Mouse (Mus musculus) midbrain, embryonic 13.5 days (tissue): ENCODE measurements around the gene Faf1. TPM values are rescaled to one million over a fixed set of nuclear protein-coding genes. Genes with fewer than 3 reads are reported as not detected.
A peak's percentile ranks its signal among the peaks of the same experiment; 100 is the strongest.

Experiments used
- ATAC-seq: fragments of 200-750 bp; cut with Nextera tagmentation; 2 replicates; pipeline ENCODE4 v1.8.0; 2017; ENCODE audit warnings: mild to moderate bottlenecking, moderate TSS enrichment, moderate library complexity
- H3K27ac ChIP-seq: fragments of 300-500 bp; sonication (generic); 2 replicates; pipeline ENCODE4 v1.5.1; 2015; ENCODE audit warnings: inconsistent platforms, mild to moderate bottlenecking, moderate library complexity
- H3K27me3 ChIP-seq: fragments of 300-500 bp; sonication (generic); 2 replicates; pipeline ENCODE4 v1.6.1; 2015; ENCODE audit warnings: mild to moderate bottlenecking, inconsistent platforms
- H3K36me3 ChIP-seq: fragments of 300-500 bp; sonication (generic); 2 replicates; pipeline ENCODE4 v1.6.1; 2015; ENCODE audit warnings: mild to moderate bottlenecking, inconsistent platforms
- H3K4me1 ChIP-seq: fragments of 300-500 bp; sonication (generic); replicated peaks from 2 replicates; pipeline ENCODE4 v1.6.1; 2015; ENCODE audit warnings: inconsistent platforms
- H3K4me2 ChIP-seq: fragments of 300-500 bp; sonication (generic); replicated peaks from 2 replicates; pipeline ENCODE4 v1.6.1; 2015; ENCODE audit warnings: moderate library complexity, mild to moderate bottlenecking, inconsistent platforms
- H3K4me3 ChIP-seq: fragments of 300-500 bp; sonication (generic); replicated peaks from 2 replicates; pipeline ENCODE4 v1.5.1; 2015; ENCODE audit warnings: mild to moderate bottlenecking, inconsistent platforms
- H3K9ac ChIP-seq: fragments of 300-500 bp; sonication (generic); replicated peaks from 2 replicates; pipeline ENCODE4 v1.6.1; 2015; ENCODE audit warnings: mild to moderate bottlenecking, inconsistent platforms
- H3K9me3 ChIP-seq: fragments of 300-500 bp; sonication (generic); 2 replicates; pipeline ENCODE4 v1.6.1; 2016; ENCODE audit warnings: mild to moderate bottlenecking, inconsistent platforms
- WGBS: fragments of 180-500 bp; shearing (Covaris S2); methylation state at CpG from one replicate; pipeline ENCODE4 v1.1.7; 2015; 5-methylcytosine and 5-hydroxymethylcytosine counted together
- polyA plus RNA-seq: library from polyadenylated mRNA; unstranded; fragments of >200 nt; fragmentation: Nextera tagmentation; extraction: Ambion mirVana; gene quantifications from 2 replicates; pipeline ENCODE4 v1.2.1, GENCODE M21; 2015

The Faf1 gene
- 29.2 and 32.9 TPM in 2 replicates for polyA plus RNA-seq

DNA sequence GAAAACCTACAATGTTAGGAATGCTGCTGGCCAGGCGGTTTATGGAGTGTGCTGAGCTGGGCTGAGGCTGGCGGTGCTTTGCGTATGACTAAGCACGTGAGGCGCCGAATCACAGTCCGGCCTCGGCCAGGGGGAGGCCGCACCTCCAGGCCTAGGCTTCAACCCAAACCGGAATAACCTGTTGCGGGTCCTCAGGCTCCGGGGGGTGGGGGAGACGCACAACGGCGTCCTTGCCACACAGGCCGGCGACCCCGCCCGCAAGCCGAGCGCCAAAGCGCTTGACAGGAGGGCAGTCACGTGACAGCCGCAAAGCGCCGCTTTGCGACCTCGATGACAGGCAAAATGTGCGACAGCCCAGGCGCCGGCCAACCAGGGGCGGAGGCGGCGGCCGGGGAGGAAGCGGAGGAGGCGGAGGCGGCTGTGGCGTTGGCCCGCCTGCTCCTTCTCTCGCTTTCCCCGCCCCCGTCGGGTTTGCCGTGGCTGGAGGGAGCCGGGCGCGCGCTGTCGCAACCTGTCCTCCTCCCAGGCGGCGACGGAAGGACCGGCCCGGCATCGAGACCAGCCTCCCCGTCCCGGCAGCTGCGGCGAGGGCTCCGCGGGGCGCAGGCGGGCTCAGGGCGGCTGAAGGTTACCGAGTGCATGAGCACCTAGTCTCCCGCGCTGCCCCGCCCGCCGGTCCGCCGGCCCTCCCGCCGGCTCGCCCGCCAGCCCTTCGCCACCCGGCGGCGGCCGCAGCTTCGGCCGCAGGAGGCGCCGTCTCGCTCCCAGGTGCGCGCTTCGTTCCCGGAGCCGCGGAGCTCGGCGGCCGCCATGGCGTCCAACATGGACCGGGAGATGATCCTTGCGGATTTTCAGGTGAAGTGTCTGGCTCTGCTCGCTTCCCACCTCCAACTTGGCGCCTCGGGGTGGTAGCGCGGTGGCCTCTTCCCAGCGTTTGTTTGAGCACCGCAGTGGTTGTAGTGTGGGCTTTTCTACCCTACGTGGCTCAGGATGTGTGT is at the start of gene Faf1:
Faf1 (plus strand) TSS at position 371 of the 998 bp plus-strand sequence.
- Histone ChIP-seq H3K27me3 (no peaks in the 10 kb centered on the region), H3K9me3 (no peaks in the 10 kb centered on the region), H3K4me1 (peaks cover 17% of the 10 kb centered on the region), H3K27ac (peak within 1 kb of the TSS; percentile 96), H3K4me2 (peak within 1 kb of the TSS; percentile 67), H3K4me3 (peak within 1 kb of the TSS; percentile 86), H3K9ac (peak within 1 kb of the TSS; percentile 91), H3K36me3 (no peaks in the 10 kb centered on the region)
- ATAC-seq: peak; percentile 98
- under 1% methylated on average over 96 of the region's 107 CpGs for WGBS

GRCm38 (mm10) chr4:109630215-109630614 is 46.2 kb upstream of the Faf1 start:
- Histone ChIP-seq H3K4me1 (no peaks in the 10 kb centered on the region), H3K4me2 (no peak overlapping the region), H3K4me3 (no peak overlapping the region), H3K27me3 (no peaks in the 10 kb centered on the region), H3K9ac (no peak overlapping the region), H3K27ac (no peak overlapping the region), H3K36me3 (no peaks in the 10 kb centered on the region), H3K9me3 (no peaks in the 10 kb centered on the region)
- ATAC-seq: no peak
- 85% methylated on average over 2 of the region's 2 CpGs for WGBS

GRCm38 (mm10) chr4:109631029-109631428 is 45.4 kb upstream of the Faf1 start:
- Histone ChIP-seq H3K9ac (no peak overlapping the region), H3K4me3 (no peak overlapping the region), H3K4me2 (no peak overlapping the region), H3K27me3 (no peaks in the 10 kb centered on the region), H3K36me3 (no peaks in the 10 kb centered on the region), H3K4me1 (no peaks in the 10 kb centered on the region), H3K9me3 (no peaks in the 10 kb centered on the region), H3K27ac (no peak overlapping the region)
- WGBS: 87% methylated on average over 4 of the region's 4 CpGs
- no peak for ATAC-seq

GRCm38 (mm10) chr4:109634971-109635370 is 41.4 kb upstream of the Faf1 start:
- no peaks in the 10 kb centered on the region for H3K4me1 ChIP-seq
- WGBS: 91% methylated on average over 2 of the region's 2 CpGs
- no peak overlapping the region for H3K4me2 ChIP-seq
- no peaks in the 10 kb centered on the region for H3K36me3 ChIP-seq
- ATAC-seq: no peak
- H3K9me3 ChIP-seq: no peaks in the 10 kb centered on the region
- no peak overlapping the region for H3K9ac ChIP-seq
- H3K27ac ChIP-seq: no peak overlapping the region
- H3K4me3 ChIP-seq: no peak overlapping the region
- H3K27me3 ChIP-seq: no peaks in the 10 kb centered on the region

GRCm38 (mm10) chr4:109639356-109639755 is 37.0 kb upstream of the Faf1 start:
- Histone ChIP-seq H3K27ac (no peak overlapping the region), H3K27me3 (no peaks in the 10 kb centered on the region), H3K9me3 (no peaks in the 10 kb centered on the region), H3K9ac (no peak overlapping the region), H3K4me3 (no peak overlapping the region), H3K36me3 (no peaks in the 10 kb centered on the region), H3K4me2 (no peak overlapping the region), H3K4me1 (no peaks in the 10 kb centered on the region)
- ATAC-seq: no peak
- 92% methylated on average over 9 of the region's 9 CpGs for WGBS

- H3K4me3 ChIP-seq: no peak overlapping the region
- no peaks in the 10 kb centered on the region for H3K4me1 ChIP-seq
- H3K36me3 ChIP-seq: no peaks in the 10 kb centered on the region
- ATAC-seq: no peak
- no peaks in the 10 kb centered on the region for H3K27me3 ChIP-seq
- 95% methylated on average over 7 of the region's 7 CpGs for WGBS
- H3K9ac ChIP-seq: no peak overlapping the region
- no peaks in the 10 kb centered on the region for H3K9me3 ChIP-seq
- H3K4me2 ChIP-seq: no peak overlapping the region
- H3K27ac ChIP-seq: no peak overlapping the region
These were observed 36.2 kb upstream of the Faf1 start for GRCm38 (mm10) chr4:109640141-109640540.

DNA sequence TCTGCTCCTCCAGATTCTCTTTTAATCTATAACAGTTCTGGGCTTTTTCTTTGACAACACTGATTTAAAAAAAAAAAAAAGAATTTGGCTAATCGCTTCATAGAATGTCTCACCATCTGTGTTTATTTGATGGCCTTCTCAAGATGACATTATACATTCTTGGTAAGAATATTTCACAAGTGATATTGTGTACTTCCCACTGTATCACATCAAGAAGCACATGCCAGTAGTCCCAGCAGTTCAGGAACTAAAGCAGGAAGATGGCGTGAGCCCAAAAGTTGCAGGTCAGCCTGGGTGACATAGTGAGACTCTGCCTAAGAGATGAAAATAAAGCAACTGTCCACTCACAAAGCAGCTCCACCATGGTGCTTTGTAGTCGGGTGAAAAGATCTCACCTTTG is 34.9 kb upstream of the Faf1 start:
- Histone ChIP-seq H3K9ac (no peak overlapping the region), H3K27me3 (no peaks in the 10 kb centered on the region), H3K4me1 (no peaks in the 10 kb centered on the region), H3K9me3 (no peaks in the 10 kb centered on the region), H3K4me2 (no peak overlapping the region), H3K4me3 (no peak overlapping the region), H3K36me3 (no peaks in the 10 kb centered on the region), H3K27ac (no peak overlapping the region)
- ATAC-seq: no peak
- WGBS: 72% methylated on average over 3 of the region's 3 CpGs

DNA sequence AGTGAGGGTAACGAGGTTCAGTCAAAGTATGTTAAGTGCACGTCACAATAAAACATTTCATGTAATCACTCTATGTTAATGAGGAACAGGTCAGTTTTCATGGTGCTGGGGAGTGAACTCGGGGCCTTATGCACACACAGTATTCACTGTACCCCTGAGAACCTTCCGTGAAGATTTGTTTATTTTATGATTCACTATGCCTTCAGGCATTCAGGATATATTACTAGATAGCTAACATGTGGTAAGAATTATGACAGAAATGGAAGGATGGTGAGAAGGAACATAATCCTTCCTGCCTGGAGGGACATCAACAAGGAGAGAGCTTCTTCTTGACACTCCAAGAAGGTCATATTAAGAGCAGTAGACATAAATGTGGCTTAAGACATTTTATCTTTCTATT is 29.1 kb upstream of the Faf1 start:
- Histone ChIP-seq H3K4me2 (no peak overlapping the region), H3K36me3 (no peaks in the 10 kb centered on the region), H3K4me3 (no peak overlapping the region), H3K9ac (no peak overlapping the region), H3K4me1 (no peaks in the 10 kb centered on the region), H3K27me3 (0 out of 2 replicates have a peak, but pooled peaks cover 5% of the 10 kb centered on the region), H3K27ac (no peak overlapping the region), H3K9me3 (no peaks in the 10 kb centered on the region)
- ATAC-seq: no peak
- 75% methylated on average over 4 of the region's 4 CpGs for WGBS

DNA sequence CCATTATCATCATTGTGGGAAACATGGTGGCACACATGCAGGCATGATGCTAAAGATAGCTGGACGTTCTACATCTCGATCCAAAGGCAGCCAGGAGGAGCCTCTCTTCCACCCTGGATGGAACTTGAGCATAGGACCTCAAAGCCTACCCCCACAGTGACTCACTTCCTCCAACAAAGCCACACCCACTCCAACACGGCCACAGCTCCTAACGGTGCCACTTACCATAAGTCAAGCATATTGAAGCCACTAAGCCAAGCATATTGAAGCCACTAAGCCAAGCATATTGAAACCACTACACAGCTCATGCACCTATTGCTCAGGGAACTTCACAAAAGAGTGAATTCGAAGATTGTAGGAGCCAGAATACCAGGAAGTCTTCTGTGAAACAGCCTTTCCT is 27.1 kb upstream of the Faf1 start:
- no peak for ATAC-seq
- Histone ChIP-seq H3K9me3 (no peaks in the 10 kb centered on the region), H3K36me3 (no peaks in the 10 kb centered on the region), H3K27me3 (peaks cover 13% of the 10 kb centered on the region), H3K27ac (no peak overlapping the region), H3K4me3 (no peak overlapping the region), H3K4me1 (no peaks in the 10 kb centered on the region), H3K9ac (no peak overlapping the region), H3K4me2 (no peak overlapping the region)
- 83% methylated on average over 5 of the region's 5 CpGs for WGBS

GRCm38 (mm10) chr4:109653251-109653650 is 23.1 kb upstream of the Faf1 start:
- H3K9ac ChIP-seq: no peak overlapping the region
- H3K27me3 ChIP-seq: peaks cover 50% of the 10 kb centered on the region
- no peaks in the 10 kb centered on the region for H3K9me3 ChIP-seq
- no peak for ATAC-seq
- no peak overlapping the region for H3K27ac ChIP-seq
- H3K4me3 ChIP-seq: no peak overlapping the region
- no peak overlapping the region for H3K4me2 ChIP-seq
- H3K36me3 ChIP-seq: no peaks in the 10 kb centered on the region
- peaks cover 9% of the 10 kb centered on the region for H3K4me1 ChIP-seq

DNA sequence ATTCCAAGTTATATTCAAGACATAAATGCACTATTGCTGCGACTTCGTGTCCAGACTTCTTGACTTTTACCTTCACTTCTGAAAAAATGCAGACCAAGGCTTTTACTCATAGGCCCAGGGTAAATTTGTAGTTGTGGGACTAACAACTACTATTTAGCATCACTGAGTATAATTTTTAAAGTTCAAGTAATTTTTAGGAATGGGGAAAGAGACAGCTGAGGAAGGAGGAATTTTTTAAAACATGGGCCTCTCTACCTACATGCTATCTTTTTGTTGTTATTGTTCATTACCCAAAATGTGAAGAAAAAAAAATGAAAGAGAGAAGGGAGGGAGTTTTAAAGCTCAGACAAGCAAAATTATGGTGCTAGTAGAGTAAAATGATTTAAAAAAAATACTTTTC is 21.7 kb upstream of the Faf1 start:
- WGBS: 45% methylated on average over 2 of the region's 2 CpGs
- no peak overlapping the region for H3K9ac ChIP-seq
- H3K27me3 ChIP-seq: peaks cover 63% of the 10 kb centered on the region
- no peak overlapping the region for H3K4me2 ChIP-seq
- H3K4me1 ChIP-seq: peaks cover 9% of the 10 kb centered on the region
- no peaks in the 10 kb centered on the region for H3K9me3 ChIP-seq
- no peak overlapping the region for H3K27ac ChIP-seq
- ATAC-seq: no peak
- H3K4me3 ChIP-seq: no peak overlapping the region
- no peaks in the 10 kb centered on the region for H3K36me3 ChIP-seq

DNA sequence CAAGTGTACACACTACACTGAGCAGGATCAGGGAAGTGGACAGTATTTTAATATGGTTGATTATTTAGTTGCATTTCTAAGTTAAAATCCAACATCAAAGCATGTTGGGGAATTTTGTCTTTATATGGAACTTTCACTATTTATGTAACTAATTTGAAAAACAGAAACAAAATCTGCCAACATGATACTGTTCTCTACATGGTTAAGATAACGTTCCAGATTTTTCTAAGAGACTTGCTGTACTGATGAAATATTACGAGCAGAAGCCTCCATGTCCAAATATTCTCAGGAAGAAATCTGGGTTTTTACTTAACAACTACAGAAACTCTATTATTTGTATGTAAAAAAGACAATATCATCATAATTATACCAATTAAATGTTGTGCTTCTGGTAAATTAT is 20.6 kb upstream of the Faf1 start:
- Histone ChIP-seq H3K4me1 (peaks cover 9% of the 10 kb centered on the region), H3K4me2 (no peak overlapping the region), H3K4me3 (no peak overlapping the region), H3K27me3 (peaks cover 72% of the 10 kb centered on the region), H3K9ac (no peak overlapping the region), H3K9me3 (no peaks in the 10 kb centered on the region), H3K36me3 (no peaks in the 10 kb centered on the region), H3K27ac (no peak overlapping the region)
- ATAC-seq: no peak
- 45% methylated on average over 2 of the region's 2 CpGs for WGBS
